Mouse (Mus musculus): Measurements from ENCODE around the gene Vmn2r60. TPM values are rescaled to one million over a fixed set of nuclear protein-coding genes. Genes with fewer than 3 reads are reported as not detected.
"Not testable (repeated sequence)": the region's sequence is repeated elsewhere in the genome, so short reads cannot be mapped to it uniquely, and the experiment has no call there.

The Vmn2r60 gene
- polyA plus RNA-seq (2015; fragmentation: Nextera tagmentation; extraction: Ambion mirVana), result not detected in 2 replicates

GRCm38 (mm10) chr7:42107470-42107869 lies at the start of gene Vmn2r60:
Gene Vmn2r60 (plus strand): TSS chr7:42107770.
- H3K4me3 ChIP-seq, result no peak within 1 kb of the TSS
- no peaks in the 10 kb centered on the region for H3K36me3 ChIP-seq
- no peaks in the 10 kb centered on the region for H3K27me3 ChIP-seq
- H3K9me3 ChIP-seq, result peaks cover 9% of the 10 kb centered on the region
- no peak within 1 kb of the TSS for H3K9ac ChIP-seq
- H3K4me1 ChIP-seq (replicated peaks), result no peaks in the 10 kb centered on the region
- 69% methylated on average over 2 of the region's 2 CpGs for WGBS
- no peak for ATAC-seq (ENCODE audit: low FRiP score)
- no peak within 1 kb of the TSS for H3K27ac ChIP-seq
- H3K4me2 ChIP-seq, result no peak within 1 kb of the TSS

DNA sequence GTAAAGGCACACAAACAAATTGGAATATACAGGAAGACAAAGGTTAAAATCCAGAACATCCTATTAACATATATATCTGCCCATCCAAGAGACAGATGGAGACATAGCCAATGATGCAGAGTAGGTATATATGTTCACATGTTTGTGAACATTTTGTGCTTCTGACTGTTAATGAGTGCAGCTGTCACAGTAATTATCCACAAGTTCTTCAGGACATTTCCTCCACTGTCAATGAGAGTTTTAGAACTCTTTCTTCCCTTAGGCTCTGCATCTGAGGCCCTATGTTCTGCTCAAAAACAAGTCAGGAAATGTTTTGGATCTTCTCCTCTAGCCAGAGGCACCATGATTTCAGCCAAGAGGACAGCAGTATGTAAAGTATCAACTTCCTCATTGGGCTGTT lies 48.6 kb upstream of the Vmn2r60 start, which contains the start of gene Vmn2r59:
Gene Vmn2r59, minus strand, starts transcription at position 101 of the 400 bp plus-strand sequence.
- no peaks in the 10 kb centered on the region for H3K27me3 ChIP-seq
- H3K4me1 ChIP-seq (replicated peaks), result no peaks in the 10 kb centered on the region
- peaks cover 9% of the 10 kb centered on the region for H3K9me3 ChIP-seq
- H3K4me3 ChIP-seq, result no peak within 1 kb of the TSS
- H3K27ac ChIP-seq, result no peak within 1 kb of the TSS
- no peak within 1 kb of the TSS for H3K4me2 ChIP-seq
- H3K9ac ChIP-seq, result no peak within 1 kb of the TSS
- no peak for ATAC-seq (ENCODE audit: low FRiP score)
- no peaks in the 10 kb centered on the region for H3K36me3 ChIP-seq

DNA sequence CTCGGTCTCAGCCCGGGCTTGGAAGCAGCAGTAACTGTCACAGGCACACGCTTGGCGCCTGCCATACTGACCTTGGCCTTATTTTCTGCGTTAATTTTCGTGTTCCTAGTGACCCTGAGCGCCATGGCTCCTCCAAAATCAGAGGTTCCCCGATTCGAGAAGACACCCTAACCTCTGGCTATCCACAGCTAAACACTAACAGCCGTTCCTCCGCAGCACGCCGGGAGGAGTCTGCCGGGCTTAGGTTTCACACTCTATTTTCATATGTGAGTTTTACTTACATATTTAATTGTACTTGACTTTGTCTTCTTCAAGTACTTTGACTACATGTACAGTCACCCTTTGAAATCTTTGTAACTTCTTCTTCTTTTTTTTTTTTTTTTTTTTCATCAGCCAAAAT lies 509 bp upstream of the Vmn2r60 start:
- not testable (repeated sequence) for ATAC-seq (ENCODE audit: low FRiP score); H3K4me2 ChIP-seq; H3K9ac ChIP-seq; H3K27me3 ChIP-seq; H3K4me3 ChIP-seq; H3K4me1 ChIP-seq (replicated peaks); H3K27ac ChIP-seq; H3K36me3 ChIP-seq
- peaks cover 13% of the 10 kb centered on the region for H3K9me3 ChIP-seq
- 81% methylated on average over 14 of the region's 14 CpGs for WGBS

Other genes starting within 250 kb of the Vmn2r60 start
- not detected in 2 replicates for gene Vmn2r58, start 235.1 kb upstream of the Vmn2r60 start, polyA plus RNA-seq (2015; fragmentation: Nextera tagmentation; extraction: Ambion mirVana)
- not detected in 2 replicates for gene Vmn2r59, start 48.7 kb upstream of the Vmn2r60 start, polyA plus RNA-seq (2015; fragmentation: Nextera tagmentation; extraction: Ambion mirVana)
- not detected in 2 replicates for gene Vmn2r61, start 152.3 kb downstream of the Vmn2r60 start, polyA plus RNA-seq (2015; fragmentation: Nextera tagmentation; extraction: Ambion mirVana)

Measured in hindbrain, embryonic 13.5 days (tissue).